Mouse (Mus musculus): Measurements from ENCODE around the gene Fam178b. TPM values are rescaled to one million over a fixed set of nuclear protein-coding genes. Genes with fewer than 3 reads are reported as not detected.

Fam178b gene
- polyA plus RNA-seq, 1 experiment from 2014 or later: 0.59 TPM

GRCm38 (mm10) chr1:36595167-36595931, 87.6 kb downstream of the Fam178b start:
- 0 out of 2 replicates have a peak, but pooled peaks cover 5% of the 10 kb centered on the region for H3K4me1 ChIP-seq (replicated peaks; ENCODE audit: control insufficient read depth, insufficient read depth)
- H3K27me3 ChIP-seq (ENCODE audit: control insufficient read depth, insufficient read depth, low read length): no peaks in the 10 kb centered on the region
- ATAC-seq (ENCODE audit: low FRiP score, low TSS enrichment) (peak; percentile 21), DNase-seq (ENCODE audit: low spot score) (no peak)
- WGBS: 41% methylated on average over 10 of the region's 10 CpGs
- no peak overlapping the region for H3K4me2 ChIP-seq (replicated peaks; ENCODE audit: low read depth)
- peak overlapping the region; percentile 79 for H3K27ac ChIP-seq (replicated peaks)
- no peak overlapping the region for H3K4me3 ChIP-seq (ENCODE audit: low read depth, low read length)
- no peaks in the 10 kb centered on the region for H3K9me3 ChIP-seq (ENCODE audit: control insufficient read depth, low read length)
- H3K9ac ChIP-seq (ENCODE audit: low read length): no peak overlapping the region
- TF ChIP-seq EP300 (optimal IDR thresholded peaks at IDR 0.05): no peak
- peak; percentile 45 for TF ChIP-seq CTCF (IDR thresholded peaks at IDR 0.05; ENCODE audit: low read depth)
- no peaks in the 10 kb centered on the region for H3K36me3 ChIP-seq (ENCODE audit: control insufficient read depth, insufficient read depth, low read length)

- no peak for ATAC-seq (ENCODE audit: low FRiP score, low TSS enrichment)
- Histone ChIP-seq H3K27me3 (ENCODE audit: control insufficient read depth, insufficient read depth, low read length) (no peaks in the 10 kb centered on the region), H3K36me3 (ENCODE audit: control insufficient read depth, insufficient read depth, low read length) (no peaks in the 10 kb centered on the region), H3K4me3 (ENCODE audit: low read depth, low read length) (no peak overlapping the region), H3K27ac (replicated peaks) (no peak overlapping the region), H3K4me1 (replicated peaks; ENCODE audit: control insufficient read depth, insufficient read depth) (peaks cover 16% of the 10 kb centered on the region), H3K4me2 (replicated peaks; ENCODE audit: low read depth) (no peak overlapping the region), H3K9ac (ENCODE audit: low read length) (no peak overlapping the region), H3K9me3 (ENCODE audit: control insufficient read depth, low read length) (no peaks in the 10 kb centered on the region)
- TF ChIP-seq CTCF (IDR thresholded peaks at IDR 0.05; ENCODE audit: low read depth) (no peak), EP300 (optimal IDR thresholded peaks at IDR 0.05) (no peak)
- WGBS: 55% methylated on average over 1 of the region's 1 CpGs
- DNase-seq (ENCODE audit: low spot score): no peak
Observed at GRCm38 (mm10) chr1:36593099-36593498, 89.9 kb downstream of the Fam178b start.

DNA sequence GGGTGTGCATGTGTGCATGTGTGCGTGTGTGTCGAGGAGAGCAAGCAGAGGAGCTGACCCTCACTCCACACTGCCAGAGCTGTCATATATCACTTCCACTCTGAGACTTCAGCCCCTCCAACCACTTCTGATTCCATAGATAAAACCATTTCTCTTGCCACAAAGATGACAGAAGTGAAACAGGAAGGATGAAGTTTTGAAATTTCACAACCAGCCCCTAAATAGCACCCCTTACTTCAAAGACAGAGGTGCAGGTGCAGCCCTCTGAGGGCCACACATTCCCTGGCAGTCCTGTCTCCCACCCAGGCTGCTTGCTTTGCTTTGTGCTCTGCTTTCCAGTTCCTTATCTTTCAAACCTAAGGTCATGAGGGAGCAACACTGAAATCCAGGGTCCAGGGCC, 91.6 kb downstream of the Fam178b start:
- no peak overlapping the region for H3K27ac ChIP-seq (replicated peaks)
- ATAC-seq (ENCODE audit: low FRiP score, low TSS enrichment): no peak
- 76% methylated on average over 2 of the region's 2 CpGs for WGBS

GRCm38 (mm10) chr1:36590664-36591063, 92.3 kb downstream of the Fam178b start:
- H3K27ac ChIP-seq (replicated peaks): peak overlapping the region; percentile 88; the same call in 1 of the 2 replicates

More for the DNA sequence above, 91.6 kb downstream of the Fam178b start:
- H3K9ac ChIP-seq (ENCODE audit: low read length): no peak overlapping the region
- H3K4me1 ChIP-seq (replicated peaks; ENCODE audit: control insufficient read depth, insufficient read depth): peaks cover 16% of the 10 kb centered on the region
- no peak overlapping the region for H3K4me3 ChIP-seq (ENCODE audit: low read depth, low read length)
- no peaks in the 10 kb centered on the region for H3K9me3 ChIP-seq (ENCODE audit: control insufficient read depth, low read length)
- no peak for DNase-seq (ENCODE audit: low spot score)
- no peaks in the 10 kb centered on the region for H3K36me3 ChIP-seq (ENCODE audit: control insufficient read depth, insufficient read depth, low read length)
- TF ChIP-seq EP300 (optimal IDR thresholded peaks at IDR 0.05) (no peak), CTCF (IDR thresholded peaks at IDR 0.05; ENCODE audit: low read depth) (no peak)
- H3K27me3 ChIP-seq (ENCODE audit: control insufficient read depth, insufficient read depth, low read length): no peaks in the 10 kb centered on the region
- H3K4me2 ChIP-seq (replicated peaks; ENCODE audit: low read depth): no peak overlapping the region

GRCm38 (mm10) chr1:36589486-36589885, 93.5 kb downstream of the Fam178b start:
- Histone ChIP-seq H3K4me2 (replicated peaks; ENCODE audit: low read depth) (no peak overlapping the region; the same call in 1 of the 2 replicates), H3K27ac (replicated peaks) (peak overlapping the region; percentile 88), H3K4me1 (replicated peaks; ENCODE audit: control insufficient read depth, insufficient read depth) (peaks cover 14% of the 10 kb centered on the region), H3K9ac (ENCODE audit: low read length) (peak overlapping the region; percentile 47), H3K9me3 (ENCODE audit: control insufficient read depth, low read length) (no peaks in the 10 kb centered on the region), H3K4me3 (ENCODE audit: low read depth, low read length) (no peak overlapping the region), H3K36me3 (ENCODE audit: control insufficient read depth, insufficient read depth, low read length) (no peaks in the 10 kb centered on the region), H3K27me3 (ENCODE audit: control insufficient read depth, insufficient read depth, low read length) (no peaks in the 10 kb centered on the region)
- DNase-seq (ENCODE audit: low spot score) (peak; percentile 53), ATAC-seq (ENCODE audit: low FRiP score, low TSS enrichment) (peak; percentile 43; the same call in 1 of the 2 replicates)
- TF ChIP-seq EP300 (optimal IDR thresholded peaks at IDR 0.05): no peak
- TF ChIP-seq CTCF (IDR thresholded peaks at IDR 0.05; ENCODE audit: low read depth): no peak; the same call in 1 of the 2 replicates
- WGBS: 22% methylated on average over 6 of the region's 6 CpGs

More at GRCm38 (mm10) chr1:36590664-36591063, 92.3 kb downstream of the Fam178b start:
- TF ChIP-seq CTCF (IDR thresholded peaks at IDR 0.05; ENCODE audit: low read depth) (no peak), EP300 (optimal IDR thresholded peaks at IDR 0.05) (no peak)
- 55% methylated on average over 9 of the region's 9 CpGs for WGBS
- ATAC-seq (ENCODE audit: low FRiP score, low TSS enrichment) (no peak), DNase-seq (ENCODE audit: low spot score) (no peak)
- Histone ChIP-seq H3K4me3 (ENCODE audit: low read depth, low read length) (no peak overlapping the region), H3K4me1 (replicated peaks; ENCODE audit: control insufficient read depth, insufficient read depth) (peaks cover 14% of the 10 kb centered on the region), H3K4me2 (replicated peaks; ENCODE audit: low read depth) (no peak overlapping the region), H3K27me3 (ENCODE audit: control insufficient read depth, insufficient read depth, low read length) (no peaks in the 10 kb centered on the region), H3K9me3 (ENCODE audit: control insufficient read depth, low read length) (no peaks in the 10 kb centered on the region), H3K36me3 (ENCODE audit: control insufficient read depth, insufficient read depth, low read length) (no peaks in the 10 kb centered on the region), H3K9ac (ENCODE audit: low read length) (no peak overlapping the region)
